Mouse (Mus musculus) CD8-positive naive resting alpha-beta T cell, adult 57 days (primary cell): Measurements from ENCODE around the gene Ifng. TPM values are rescaled to one million over a fixed set of nuclear protein-coding genes. Genes with fewer than 3 reads are reported as not detected.

Source experiments
- total RNA-seq: library from RNA; stranded (reverse); gene quantifications from one replicate; pipeline ENCODE4 v1.2.4, GENCODE M21; 2023

Ifng gene
- total RNA-seq: 4.9 TPM

DNA sequence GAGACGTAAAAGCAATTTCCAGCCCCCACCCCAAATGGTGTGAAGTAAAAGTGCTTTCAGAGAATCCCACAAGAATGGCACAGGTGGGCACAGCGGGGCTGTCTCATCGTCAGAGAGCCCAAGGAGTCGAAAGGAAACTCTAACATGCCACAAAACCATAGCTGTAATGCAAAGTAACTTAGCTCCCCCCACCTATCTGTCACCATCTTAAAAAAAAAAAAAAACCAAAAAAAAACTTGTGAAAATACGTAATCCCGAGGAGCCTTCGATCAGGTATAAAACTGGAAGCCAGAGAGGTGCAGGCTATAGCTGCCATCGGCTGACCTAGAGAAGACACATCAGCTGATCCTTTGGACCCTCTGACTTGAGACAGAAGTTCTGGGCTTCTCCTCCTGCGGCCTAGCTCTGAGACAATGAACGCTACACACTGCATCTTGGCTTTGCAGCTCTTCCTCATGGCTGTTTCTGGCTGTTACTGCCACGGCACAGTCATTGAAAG is at the start of gene Ifng:
Ifng (plus strand) TSS at position 305 of the 499 bp plus-strand sequence.

Other genes starting within 250 kb of the Ifng start
- not detected for gene Il22, start 236.1 kb upstream of the Ifng start, total RNA-seq
- gene Gm32717, start 200.3 kb upstream of the Ifng start, total RNA-seq: 1.1 TPM
- gene Gm32802, start 182.4 kb upstream of the Ifng start, total RNA-seq: 1.1 TPM
- gene Iltifb, start 146.0 kb upstream of the Ifng start, total RNA-seq: not detected
- not detected for gene Gm9040, start 114.1 kb upstream of the Ifng start, total RNA-seq
- not detected for gene Gm9044, start 108.6 kb upstream of the Ifng start, total RNA-seq
- gene Gm9045, start 103.2 kb upstream of the Ifng start, total RNA-seq: not detected
- not detected for gene Gm9046, start 97.8 kb upstream of the Ifng start, total RNA-seq
- gene Gm9048, start 92.4 kb upstream of the Ifng start, total RNA-seq: not detected
- not detected for gene Gm9049, start 86.9 kb upstream of the Ifng start, total RNA-seq